Mouse (Mus musculus): ENCODE data around the gene Gas7.

DNA sequence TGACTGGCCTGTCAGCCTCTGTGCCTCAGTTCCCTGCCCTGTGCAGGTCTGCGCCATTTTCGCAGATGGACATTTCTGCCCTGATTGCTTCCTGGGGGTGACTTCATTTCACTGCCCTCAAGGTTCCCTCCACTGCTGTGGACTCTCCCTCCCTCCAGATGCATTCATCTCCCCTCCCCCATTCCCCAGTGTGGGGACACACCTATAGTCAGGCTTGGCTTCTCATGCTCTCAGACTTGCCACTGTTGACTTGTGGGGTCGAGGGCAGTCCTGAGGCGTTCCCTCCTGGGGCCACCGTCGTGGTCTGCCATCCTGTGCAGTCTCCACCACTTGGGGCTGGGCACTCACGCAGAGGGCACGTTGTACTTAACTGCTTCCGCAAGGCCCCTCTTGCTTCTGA lies 201.6 kb downstream of the Gas7 start:
- TF ChIP-seq CTCF (IDR thresholded peaks at IDR 0.05) (no peak), EP300 (IDR thresholded peaks at IDR 0.05) (no peak)

Measured in lung, postnatal 0 days (tissue).